Mouse (Mus musculus) cortical plate, adult 2 months (tissue): ENCODE data around the gene Lin52.

Source experiments
- CTCF ChIP-seq: fragments of 200-500 bp; IDR thresholded peaks from 2 replicates; pipeline ENCODE4 v1.5.1; 2011; ENCODE audit warnings: mild to moderate bottlenecking, control low read depth, low read length; ENCODE audit not compliant: insufficient read depth; ENCODE audit errors: extremely low read depth
- POLR2A ChIP-seq: fragments of 200-500 bp; IDR thresholded peaks from 2 replicates; pipeline ENCODE4 v1.6.1; 2011; ENCODE audit warnings: mild to moderate bottlenecking, low read length, control low read depth; ENCODE audit not compliant: insufficient read depth; ENCODE audit errors: extremely low read depth

- TF ChIP-seq POLR2A (no peak), CTCF (no peak)
Measured at GRCm38 (mm10) chr12:84487324-84488056, 36.3 kb downstream of the Lin52 start.
